Mouse (Mus musculus): ENCODE measurements around the gene Slc22a12. TPM values are rescaled to one million over a fixed set of nuclear protein-coding genes. Genes with fewer than 3 reads are reported as not detected.

Gene Slc22a12
- polyA plus RNA-seq, 1 experiment from 2014 or later, result not detected

GRCm38 (mm10) chr19:6551215-6551614 lies 8.4 kb upstream of the Slc22a12 start:
- Histone ChIP-seq H3K4me1 (peaks cover 11% of the 10 kb centered on the region; the same call in 1 of the 2 replicates), H3K27me3 (ENCODE audit: low read depth, poor library complexity, severe bottlenecking) (0 out of 2 replicates have a peak, but pooled peaks cover 3% of the 10 kb centered on the region), H3K36me3 (no peaks in the 10 kb centered on the region), H3K9me3 (replicated peaks) (no peaks in the 10 kb centered on the region), H3K4me3 (no peak overlapping the region), H3K27ac (replicated peaks) (no peak overlapping the region)
- 80% methylated on average over 4 of the region's 4 CpGs for WGBS
- DNase-seq (ENCODE audit: low spot score), result no peak

GRCm38 (mm10) chr19:6549566-6549965 lies 6.7 kb upstream of the Slc22a12 start:
- DNase-seq (ENCODE audit: low spot score), result no peak
- H3K36me3 ChIP-seq, result no peaks in the 10 kb centered on the region

DNA sequence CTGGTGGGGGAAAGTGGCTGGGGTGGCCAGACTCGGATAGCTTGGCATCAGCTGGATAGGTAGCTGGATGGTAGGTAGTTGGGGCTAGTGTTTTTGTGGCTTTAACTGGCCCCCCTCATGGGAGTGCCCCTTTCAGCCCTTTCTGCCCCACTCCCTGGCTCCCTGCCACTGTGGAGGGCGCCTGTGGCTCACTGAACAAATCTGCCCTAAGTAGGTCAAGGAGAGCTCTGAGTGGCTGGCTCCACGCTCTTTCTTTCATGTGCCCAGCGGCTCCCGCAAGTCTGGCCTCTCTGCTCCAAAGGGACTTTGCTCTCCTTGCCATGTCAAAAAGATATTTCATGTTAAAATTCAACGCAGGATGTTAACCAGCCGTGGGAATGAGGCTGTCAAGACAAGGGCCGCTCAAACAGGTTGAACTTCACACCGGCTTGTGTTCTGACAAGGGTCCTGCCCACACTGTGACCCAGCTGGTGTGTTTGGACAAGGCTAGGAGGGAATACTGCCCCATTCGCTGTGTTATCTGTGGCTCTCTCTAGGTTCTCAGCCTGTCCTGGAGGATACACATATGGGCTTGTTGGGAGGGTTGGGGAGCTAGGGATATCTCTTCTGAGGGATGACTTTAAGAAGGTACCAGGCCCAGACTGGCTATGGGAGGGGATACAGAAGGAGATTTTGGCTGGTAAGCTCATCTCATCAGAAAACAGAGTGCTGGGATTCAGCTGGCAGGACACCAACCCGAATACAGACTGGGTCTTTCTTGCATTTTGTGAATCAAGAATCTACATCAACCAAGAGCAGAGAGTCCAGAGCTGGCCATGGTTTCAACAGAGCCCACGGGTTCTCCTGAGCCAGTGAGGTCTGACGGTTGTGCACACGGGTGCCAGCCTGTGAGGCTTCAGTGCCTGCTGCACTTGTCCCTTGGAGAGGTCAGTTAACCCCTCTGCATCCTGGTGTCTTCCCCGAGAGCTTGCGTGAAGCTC lies 5.9 kb upstream of the Slc22a12 start:
- Histone ChIP-seq H3K4me1 (peaks cover 8% of the 10 kb centered on the region), H3K4me3 (no peak overlapping the region), H3K36me3 (no peaks in the 10 kb centered on the region), H3K27ac (replicated peaks) (no peak overlapping the region), H3K27me3 (ENCODE audit: low read depth, poor library complexity, severe bottlenecking) (0 out of 2 replicates have a peak, but pooled peaks cover 6% of the 10 kb centered on the region), H3K9me3 (replicated peaks) (0 out of 2 replicates have a peak, but pooled peaks cover 2% of the 10 kb centered on the region)
- WGBS, result 80% methylated on average over 16 of the region's 16 CpGs
- DNase-seq (ENCODE audit: low spot score), result no peak

More at GRCm38 (mm10) chr19:6549566-6549965, 6.7 kb upstream of the Slc22a12 start:
- Histone ChIP-seq H3K4me1 (peaks cover 11% of the 10 kb centered on the region; the same call in 1 of the 2 replicates), H3K4me3 (no peak overlapping the region), H3K27ac (replicated peaks) (no peak overlapping the region), H3K9me3 (replicated peaks) (0 out of 2 replicates have a peak, but pooled peaks cover 1% of the 10 kb centered on the region), H3K27me3 (ENCODE audit: low read depth, poor library complexity, severe bottlenecking) (0 out of 2 replicates have a peak, but pooled peaks cover 6% of the 10 kb centered on the region)
- 86% methylated on average over 11 of the region's 11 CpGs for WGBS

GRCm38 (mm10) chr19:6547801-6548200 lies 5.0 kb upstream of the Slc22a12 start:
- no peaks in the 10 kb centered on the region for H3K36me3 ChIP-seq

DNA sequence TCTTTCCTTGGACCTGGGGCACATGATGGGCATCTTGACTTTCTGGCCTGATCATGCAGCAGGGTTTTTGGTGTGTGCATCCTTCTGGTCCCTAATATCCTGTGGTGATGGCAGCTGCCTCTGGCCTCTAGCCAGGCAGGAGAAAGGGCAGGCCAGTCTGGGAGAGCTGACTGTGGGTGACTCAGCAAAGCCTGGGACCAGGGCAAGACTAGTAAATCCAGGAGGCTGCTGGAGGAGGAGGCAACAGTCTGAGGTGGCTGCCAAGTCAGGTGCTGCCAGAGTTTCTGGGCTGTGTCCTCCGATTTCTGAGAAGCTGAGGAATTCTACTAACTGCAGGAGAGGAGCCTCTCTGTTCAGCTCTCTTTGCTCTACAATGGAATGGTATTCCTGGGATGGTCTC lies 3.3 kb upstream of the Slc22a12 start:
- 0 out of 2 replicates have a peak, but pooled peaks cover 6% of the 10 kb centered on the region for H3K27me3 ChIP-seq (ENCODE audit: low read depth, poor library complexity, severe bottlenecking)
- WGBS, result 86% methylated on average over 1 of the region's 1 CpGs
- no peak for DNase-seq (ENCODE audit: low spot score)
- no peak overlapping the region for H3K4me3 ChIP-seq
- peaks cover 12% of the 10 kb centered on the region for H3K4me1 ChIP-seq
- no peaks in the 10 kb centered on the region for H3K36me3 ChIP-seq
- H3K27ac ChIP-seq (replicated peaks), result 0 out of 2 replicates have a peak overlapping the region, but pooled peaks have one; percentile 23
- H3K9me3 ChIP-seq (replicated peaks), result 0 out of 2 replicates have a peak, but pooled peaks cover 2% of the 10 kb centered on the region

More at GRCm38 (mm10) chr19:6547801-6548200, 5.0 kb upstream of the Slc22a12 start:
- Histone ChIP-seq H3K4me3 (no peak overlapping the region), H3K9me3 (replicated peaks) (0 out of 2 replicates have a peak, but pooled peaks cover 2% of the 10 kb centered on the region), H3K27me3 (ENCODE audit: low read depth, poor library complexity, severe bottlenecking) (0 out of 2 replicates have a peak, but pooled peaks cover 6% of the 10 kb centered on the region), H3K4me1 (peaks cover 12% of the 10 kb centered on the region), H3K27ac (replicated peaks) (0 out of 2 replicates have a peak overlapping the region, but pooled peaks have one; percentile 13)
- WGBS, result 94% methylated on average over 5 of the region's 5 CpGs
- no peak for DNase-seq (ENCODE audit: low spot score)

GRCm38 (mm10) chr19:6545481-6545880 lies 2.6 kb upstream of the Slc22a12 start:
- Histone ChIP-seq H3K4me3 (no peak overlapping the region), H3K36me3 (no peaks in the 10 kb centered on the region), H3K4me1 (peaks cover 14% of the 10 kb centered on the region), H3K27me3 (ENCODE audit: low read depth, poor library complexity, severe bottlenecking) (0 out of 2 replicates have a peak, but pooled peaks cover 6% of the 10 kb centered on the region), H3K9me3 (replicated peaks) (0 out of 2 replicates have a peak, but pooled peaks cover 2% of the 10 kb centered on the region), H3K27ac (replicated peaks) (no peak overlapping the region)
- DNase-seq (ENCODE audit: low spot score), result no peak
- WGBS, result 90% methylated on average over 5 of the region's 5 CpGs

- H3K27me3 ChIP-seq (ENCODE audit: low read depth, poor library complexity, severe bottlenecking), result 0 out of 2 replicates have a peak, but pooled peaks cover 6% of the 10 kb centered on the region
- 0 out of 2 replicates have a peak, but pooled peaks cover 2% of the 10 kb centered on the region for H3K9me3 ChIP-seq (replicated peaks)
- no peak overlapping the region for H3K4me3 ChIP-seq
- H3K4me1 ChIP-seq, result peaks cover 15% of the 10 kb centered on the region
- DNase-seq (ENCODE audit: low spot score), result no peak
- H3K27ac ChIP-seq (replicated peaks), result no peak overlapping the region
- H3K36me3 ChIP-seq, result no peaks in the 10 kb centered on the region
- 92% methylated on average over 13 of the region's 13 CpGs for WGBS
These were observed 1.9 kb upstream of the Slc22a12 start for GRCm38 (mm10) chr19:6544712-6545111.

DNA sequence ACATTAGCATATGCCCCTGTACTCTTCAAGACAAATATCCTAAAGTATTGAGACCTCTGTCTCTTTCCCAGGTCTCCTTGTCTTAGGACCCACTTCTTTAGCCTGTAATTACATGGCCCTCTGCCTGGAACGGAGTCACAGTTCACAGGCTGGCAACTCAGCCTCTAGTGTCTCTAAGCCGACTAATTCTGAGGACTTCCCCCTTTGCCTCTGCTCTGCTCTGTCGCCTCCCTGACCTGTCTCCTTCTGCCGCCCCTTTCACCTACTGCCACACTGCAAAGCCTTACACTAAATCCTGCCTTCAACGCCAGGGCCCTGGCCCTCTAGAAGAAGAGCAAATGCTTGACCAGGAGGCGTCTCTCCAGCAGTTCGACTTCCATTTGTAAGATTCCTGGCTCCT lies 686 bp upstream of the Slc22a12 start:
- Histone ChIP-seq H3K36me3 (no peaks in the 10 kb centered on the region), H3K27me3 (ENCODE audit: low read depth, poor library complexity, severe bottlenecking) (0 out of 2 replicates have a peak, but pooled peaks cover 6% of the 10 kb centered on the region), H3K4me3 (no peak overlapping the region), H3K4me1 (peaks cover 15% of the 10 kb centered on the region), H3K27ac (replicated peaks) (no peak overlapping the region), H3K9me3 (replicated peaks) (0 out of 2 replicates have a peak, but pooled peaks cover 2% of the 10 kb centered on the region)
- 34% methylated on average over 7 of the region's 7 CpGs for WGBS
- no peak for DNase-seq (ENCODE audit: low spot score)

GRCm38 (mm10) chr19:6543035-6543383 lies 177 bp upstream of the Slc22a12 start:
- WGBS, result 95% methylated on average over 6 of the region's 6 CpGs
- Histone ChIP-seq H3K4me1 (peaks cover 15% of the 10 kb centered on the region), H3K4me3 (no peak overlapping the region), H3K9me3 (replicated peaks) (0 out of 2 replicates have a peak, but pooled peaks cover 2% of the 10 kb centered on the region), H3K36me3 (no peaks in the 10 kb centered on the region), H3K27me3 (ENCODE audit: low read depth, poor library complexity, severe bottlenecking) (0 out of 2 replicates have a peak, but pooled peaks cover 6% of the 10 kb centered on the region), H3K27ac (replicated peaks) (no peak overlapping the region)
- DNase-seq (ENCODE audit: low spot score), result no peak

- WGBS, result 88% methylated on average over 7 of the region's 7 CpGs
- Histone ChIP-seq H3K4me3 (no peak overlapping the region), H3K27ac (replicated peaks) (no peak overlapping the region), H3K36me3 (no peaks in the 10 kb centered on the region), H3K4me1 (peaks cover 20% of the 10 kb centered on the region), H3K27me3 (ENCODE audit: low read depth, poor library complexity, severe bottlenecking) (0 out of 2 replicates have a peak, but pooled peaks cover 6% of the 10 kb centered on the region), H3K9me3 (replicated peaks) (0 out of 2 replicates have a peak, but pooled peaks cover 2% of the 10 kb centered on the region)
- DNase-seq (ENCODE audit: low spot score), result no peak
These were observed 1.3 kb downstream of the Slc22a12 start for GRCm38 (mm10) chr19:6541521-6541920.

- Histone ChIP-seq H3K27me3 (ENCODE audit: low read depth, poor library complexity, severe bottlenecking) (no peaks in the 10 kb centered on the region), H3K4me1 (peaks cover 20% of the 10 kb centered on the region), H3K36me3 (no peaks in the 10 kb centered on the region), H3K27ac (replicated peaks) (0 out of 2 replicates have a peak overlapping the region, but pooled peaks have one; percentile 19), H3K9me3 (replicated peaks) (0 out of 2 replicates have a peak, but pooled peaks cover 2% of the 10 kb centered on the region), H3K4me3 (no peak overlapping the region)
- 79% methylated on average over 6 of the region's 6 CpGs for WGBS
- no peak for DNase-seq (ENCODE audit: low spot score)
These were observed 2.6 kb downstream of the Slc22a12 start for GRCm38 (mm10) chr19:6540191-6540590.

DNA sequence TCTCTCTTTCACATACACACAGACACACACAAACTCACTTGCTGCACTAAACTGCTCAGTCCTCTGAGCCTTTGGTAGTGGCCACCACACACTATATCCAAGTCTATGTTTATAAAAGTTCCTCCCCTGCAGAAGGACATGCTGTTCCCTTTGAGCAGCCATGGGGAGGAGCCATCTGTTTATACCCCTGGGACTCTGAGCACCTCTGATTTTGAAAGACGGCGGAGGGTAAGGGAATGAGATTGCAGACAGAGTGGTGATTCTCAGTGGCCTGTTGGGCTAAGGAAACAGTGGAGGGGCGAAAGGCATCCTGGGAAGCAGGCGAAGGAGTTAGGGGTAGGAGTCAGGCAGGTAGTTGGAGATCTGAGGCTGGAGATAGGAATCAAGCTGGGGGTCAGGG lies 3.2 kb downstream of the Slc22a12 start:
- WGBS, result 81% methylated on average over 4 of the region's 4 CpGs
- peaks cover 20% of the 10 kb centered on the region for H3K4me1 ChIP-seq
- 0 out of 2 replicates have a peak overlapping the region, but pooled peaks have one; percentile 19 for H3K27ac ChIP-seq (replicated peaks)
- H3K4me3 ChIP-seq, result no peak overlapping the region
- no peaks in the 10 kb centered on the region for H3K36me3 ChIP-seq
- H3K27me3 ChIP-seq (ENCODE audit: low read depth, poor library complexity, severe bottlenecking), result no peaks in the 10 kb centered on the region
- no peak for DNase-seq (ENCODE audit: low spot score)
- H3K9me3 ChIP-seq (replicated peaks), result 0 out of 2 replicates have a peak, but pooled peaks cover 1% of the 10 kb centered on the region
